Mouse (Mus musculus) heart, postnatal 0 days (tissue): ENCODE data around the gene Rgp1. TPM values are rescaled to one million over a fixed set of nuclear protein-coding genes. Genes with fewer than 3 reads are reported as not detected.
A peak's percentile ranks its signal among the peaks of the same experiment; 100 is the strongest.

ENCODE experiments used
- ATAC-seq: fragments of 200-750 bp; cut with Nextera tagmentation; 2 replicates; pipeline ENCODE4 v1.8.0; 2017; ENCODE audit warnings: low read depth, moderate number of reproducible peaks, moderate library complexity; ENCODE audit not compliant: insufficient read depth
- DNase-seq: peaks from one replicate; pipeline ENCODE4 v3.0.0-alpha.2; 2016; ENCODE audit warnings: low spot score
- H3K27ac ChIP-seq: fragments of 300-500 bp; sonication (generic); 2 replicates; pipeline ENCODE4 v1.5.1; 2014; ENCODE audit warnings: low read depth, mild to moderate bottlenecking
- H3K27me3 ChIP-seq: fragments of 300-500 bp; sonication (generic); 2 replicates; pipeline ENCODE4 v1.6.1; 2014; ENCODE audit warnings: low read length, mixed read lengths; ENCODE audit not compliant: control insufficient read depth, insufficient read depth
- H3K36me3 ChIP-seq: fragments of 300-500 bp; sonication (generic); replicated peaks from 2 replicates; pipeline ENCODE4 v1.6.1; 2014; ENCODE audit warnings: low read length, mixed read lengths; ENCODE audit not compliant: control insufficient read depth, insufficient read depth
- H3K4me1 ChIP-seq: fragments of 300-500 bp; sonication (generic); 2 replicates; pipeline ENCODE4 v1.6.1; 2014; ENCODE audit warnings: antibody characterized with exemption; ENCODE audit not compliant: control insufficient read depth, insufficient read depth
- H3K4me2 ChIP-seq: fragments of 300-500 bp; sonication (generic); 2 replicates; pipeline ENCODE4 v1.6.1; 2014; ENCODE audit warnings: low read depth, mild to moderate bottlenecking, low read length, moderate library complexity
- H3K4me3 ChIP-seq: fragments of 300-500 bp; sonication (generic); 2 replicates; pipeline ENCODE4 v1.5.1; 2014; ENCODE audit warnings: low read depth, low read length
- H3K9ac ChIP-seq: fragments of 300-500 bp; sonication (generic); replicated peaks from 2 replicates; pipeline ENCODE4 v1.6.1; 2014; ENCODE audit warnings: low read depth, low read length, mixed read lengths
- H3K9me3 ChIP-seq: fragments of 300-500 bp; sonication (generic); replicated peaks from 2 replicates; pipeline ENCODE4 v1.6.1; 2016; ENCODE audit warnings: low read length; ENCODE audit not compliant: control insufficient read depth
- CTCF ChIP-seq: IDR thresholded peaks from 2 replicates; pipeline ENCODE4 v1.5.1; 2016; ENCODE audit warnings: antibody characterized with exemption, control low read depth, low read depth
- EP300 ChIP-seq: IDR thresholded peaks from 2 replicates; pipeline ENCODE4 v1.6.1; 2016; ENCODE audit warnings: antibody characterized with exemption, low read depth
- WGBS: fragments of 180-500 bp; shearing (Covaris S2); extraction: QIAGEN DNeasy Blood & Tissue Kit; methylation state at CpG from one replicate; pipeline ENCODE4 v1.1.7; 2014; 5-methylcytosine and 5-hydroxymethylcytosine counted together
- polyA plus RNA-seq: library from polyadenylated mRNA; unstranded; fragments of >200 nt; fragmentation: Nextera tagmentation; extraction: Ambion mirVana; gene quantifications from 2 replicates; pipeline ENCODE4 v1.2.1, GENCODE M21; 2015
- total RNA-seq: library from RNA; depleted of rRNA; stranded (reverse); fragments of >200 nt; gene quantifications from 2 replicates; pipeline ENCODE4 v1.2.3, GENCODE M21; 2014; ENCODE audit warnings: low replicate concordance; rRNA removed

Gene Rgp1
- 12.4 and 21.1 TPM in 2 replicates for total RNA-seq
- polyA plus RNA-seq: 10.8 and 10.9 TPM in 2 replicates

DNA sequence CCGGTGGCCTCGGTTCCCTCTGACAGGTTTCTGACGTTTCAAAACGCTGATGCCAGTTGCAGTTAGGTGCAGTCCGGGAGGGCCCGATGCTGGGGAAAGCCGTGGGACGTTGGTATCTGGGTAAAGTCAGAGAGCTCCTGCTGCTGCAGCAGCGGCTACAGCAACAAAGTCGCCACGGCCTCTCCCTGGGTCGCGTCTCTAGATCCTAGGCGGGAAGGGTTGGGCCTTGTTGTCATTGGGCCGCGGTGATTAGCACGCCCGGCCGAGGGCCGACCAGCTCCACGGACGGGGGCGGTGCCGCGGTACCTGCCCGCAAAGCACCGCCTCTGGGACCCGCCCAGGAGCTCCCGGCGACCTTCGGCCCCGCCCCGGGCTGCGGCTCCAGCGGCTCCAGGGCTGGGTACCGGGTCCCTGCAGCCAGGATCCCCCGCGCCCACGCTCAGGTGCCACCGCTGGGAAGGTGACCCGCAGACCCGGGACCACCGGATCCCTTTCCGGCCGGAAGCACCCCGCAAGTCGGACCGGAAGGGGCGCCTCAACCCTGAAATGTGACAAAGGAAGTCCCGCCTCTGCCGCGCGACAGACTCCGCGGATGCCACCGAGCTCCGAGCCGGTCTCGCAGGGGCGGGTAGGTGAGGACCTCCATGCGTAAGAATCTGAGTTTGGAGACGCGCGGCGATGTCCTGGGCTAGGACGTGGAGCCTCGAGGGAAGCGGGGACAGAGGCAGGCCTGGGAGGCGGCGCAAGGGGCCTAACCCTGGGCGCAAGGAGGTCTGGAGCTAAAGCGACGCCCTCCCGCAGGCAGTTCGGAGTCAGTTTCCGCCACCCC is at the start of gene Rgp1, which contains the start of gene Gba2:
Gene Rgp1 (plus strand): TSS at position 340 of the 829 bp plus-strand sequence.
Gene Gba2 (minus strand): TSS at position 498 of the 829 bp plus-strand sequence.
- Histone ChIP-seq H3K4me1 (peaks cover 27% of the 10 kb centered on the region), H3K4me3 (peak within 1 kb of the TSS; percentile 80), H3K27ac (peak within 1 kb of the TSS; percentile 78), H3K4me2 (peak within 1 kb of the TSS; percentile 96), H3K36me3 (peaks cover 40% of the 10 kb centered on the region), H3K9me3 (no peaks in the 10 kb centered on the region), H3K27me3 (no peaks in the 10 kb centered on the region), H3K9ac (peak within 1 kb of the TSS; percentile 77)
- DNase-seq: peak; percentile 88
- TF ChIP-seq CTCF: no peak
- TF ChIP-seq EP300: no peak
- ATAC-seq: peak; percentile 93
- WGBS: under 1% methylated on average over 76 of the region's 76 CpGs

DNA sequence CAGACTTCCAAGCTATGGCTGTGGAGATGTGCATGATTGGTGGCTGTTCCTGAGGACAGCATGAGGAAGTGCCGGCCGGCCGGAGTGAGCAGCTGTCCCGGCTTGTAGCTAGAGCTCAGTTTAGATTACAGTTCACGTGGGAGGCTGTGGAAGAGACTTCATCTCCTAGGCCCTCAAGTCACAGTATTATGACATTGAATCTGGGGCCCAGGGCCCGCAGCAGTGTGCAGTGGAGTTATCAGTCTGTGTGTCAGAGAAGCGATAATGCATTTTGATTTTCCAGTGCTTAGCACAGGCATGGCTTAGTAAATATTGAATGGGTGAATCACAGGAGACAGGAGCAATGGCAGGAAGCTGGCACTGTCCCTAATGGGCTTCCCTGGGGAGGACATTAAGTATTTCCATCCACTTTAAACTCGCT is 48.4 kb upstream of the Rgp1 start:
- ATAC-seq: 0 out of 2 replicates have a peak, but pooled peaks have one; percentile 27
- no peak for TF ChIP-seq EP300
- TF ChIP-seq CTCF: no peak
- H3K36me3 ChIP-seq: peaks cover 43% of the 10 kb centered on the region
- 17% methylated on average over 8 of the region's 8 CpGs for WGBS
- H3K27me3 ChIP-seq: no peaks in the 10 kb centered on the region
- no peaks in the 10 kb centered on the region for H3K9me3 ChIP-seq
- no peak overlapping the region for H3K27ac ChIP-seq
- no peak overlapping the region for H3K4me2 ChIP-seq
- H3K4me3 ChIP-seq: no peak overlapping the region
- H3K4me1 ChIP-seq: no peaks in the 10 kb centered on the region
- H3K9ac ChIP-seq: no peak overlapping the region
- DNase-seq: peak; percentile 18

DNA sequence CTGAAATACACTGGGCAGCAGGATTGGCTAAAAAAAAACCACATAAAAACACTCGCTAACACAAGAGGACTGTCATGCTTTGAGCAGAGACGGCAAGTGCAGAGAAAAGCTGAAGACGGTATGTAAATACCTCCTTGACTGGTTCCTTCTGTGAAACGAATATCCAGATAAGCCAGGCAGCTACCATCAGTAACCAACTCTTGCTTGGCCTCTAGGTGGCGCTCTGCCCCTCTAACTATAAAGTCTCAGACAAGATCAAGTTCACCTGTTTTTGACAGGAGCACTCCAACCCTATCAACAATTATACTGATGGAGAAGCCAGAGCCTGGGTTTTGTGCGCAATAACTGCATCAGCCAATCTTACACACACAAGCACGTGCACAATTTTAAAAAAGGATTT is 47.9 kb upstream of the Rgp1 start:
- ATAC-seq (0 out of 2 replicates have a peak, but pooled peaks have one; percentile 25), DNase-seq (peak; percentile 75)
- Histone ChIP-seq H3K4me1 (no peaks in the 10 kb centered on the region), H3K4me2 (no peak overlapping the region), H3K9me3 (no peaks in the 10 kb centered on the region), H3K27me3 (no peaks in the 10 kb centered on the region), H3K36me3 (peaks cover 48% of the 10 kb centered on the region), H3K27ac (no peak overlapping the region), H3K4me3 (no peak overlapping the region), H3K9ac (no peak overlapping the region)
- 12% methylated on average over 7 of the region's 7 CpGs for WGBS
- TF ChIP-seq EP300 (no peak), CTCF (peak; percentile 76)

DNA sequence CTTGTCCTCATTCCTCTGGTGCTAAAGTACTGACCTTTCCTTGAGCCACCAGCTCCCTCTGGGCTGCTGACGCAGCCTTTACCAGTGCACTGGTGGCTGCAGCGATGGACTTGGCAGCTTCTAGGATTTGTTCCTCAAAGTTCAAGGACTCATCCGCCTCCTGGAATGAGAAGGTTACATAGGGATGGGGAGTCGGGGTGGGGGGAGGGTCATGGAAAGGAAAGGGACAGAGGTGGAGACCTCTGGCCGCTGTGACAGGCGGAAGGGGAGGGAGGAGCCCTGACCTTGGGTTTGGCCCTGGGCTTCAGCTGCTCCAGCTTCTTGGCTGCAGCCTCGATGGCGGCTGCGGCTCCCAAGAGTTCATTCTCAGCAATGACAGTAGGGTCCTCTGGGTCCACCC is 45.2 kb upstream of the Rgp1 start:
- 78% methylated on average over 9 of the region's 9 CpGs for WGBS
- no peak overlapping the region for H3K27ac ChIP-seq
- DNase-seq (no peak), ATAC-seq (no peak)
- TF ChIP-seq EP300 (no peak), CTCF (no peak)
- peaks cover 74% of the 10 kb centered on the region for H3K36me3 ChIP-seq
- H3K9me3 ChIP-seq: no peaks in the 10 kb centered on the region
- H3K4me1 ChIP-seq: no peaks in the 10 kb centered on the region
- H3K9ac ChIP-seq: no peak overlapping the region
- no peaks in the 10 kb centered on the region for H3K27me3 ChIP-seq
- H3K4me2 ChIP-seq: no peak overlapping the region
- H3K4me3 ChIP-seq: no peak overlapping the region

DNA sequence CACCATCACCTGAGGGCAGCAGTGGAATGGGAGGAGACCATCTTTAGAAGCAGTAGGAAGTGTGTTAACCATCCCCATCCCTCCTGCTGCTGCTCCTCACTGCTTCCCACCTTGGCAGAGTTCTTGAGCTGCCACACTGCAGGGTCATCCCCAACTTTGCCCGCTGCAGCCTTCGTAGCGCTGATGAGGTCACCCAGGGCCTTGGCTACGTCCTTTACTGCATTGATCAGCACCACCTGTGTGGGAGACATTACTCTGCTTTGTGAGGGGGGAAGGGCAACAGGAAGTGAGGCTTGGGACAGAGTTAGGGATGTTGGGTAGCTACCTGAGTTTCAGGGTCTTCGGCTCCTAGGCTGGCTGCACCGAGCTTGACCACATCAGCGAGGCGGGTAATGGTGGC is 42.9 kb upstream of the Rgp1 start:
- Histone ChIP-seq H3K9me3 (no peaks in the 10 kb centered on the region), H3K4me3 (no peak overlapping the region)
- ATAC-seq: no peak

More for the DNA sequence above, 42.9 kb upstream of the Rgp1 start:
- no peaks in the 10 kb centered on the region for H3K4me1 ChIP-seq
- DNase-seq: no peak
- H3K36me3 ChIP-seq: peaks cover 98% of the 10 kb centered on the region
- 94% methylated on average over 8 of the region's 8 CpGs for WGBS
- no peak overlapping the region for H3K27ac ChIP-seq
- H3K4me2 ChIP-seq: no peak overlapping the region
- H3K9ac ChIP-seq: no peak overlapping the region
- no peaks in the 10 kb centered on the region for H3K27me3 ChIP-seq
- TF ChIP-seq EP300: no peak
- TF ChIP-seq CTCF: no peak
